Mouse (Mus musculus): Measurements from ENCODE around the gene Sec14l5. TPM values are rescaled to one million over a fixed set of nuclear protein-coding genes. Genes with fewer than 3 reads are reported as not detected.
"Not testable (repeated sequence)": the region's sequence is repeated elsewhere in the genome, so short reads cannot be mapped to it uniquely, and the experiment has no call there.

Sec14l5 gene
- polyA plus RNA-seq, 1 experiment from 2014 or later: 0.16 TPM

GRCm38 (mm10) chr16:5212150-5212549, 65.2 kb downstream of the Sec14l5 start:
- 83% methylated on average over 3 of the region's 3 CpGs for WGBS
- Histone ChIP-seq H3K4me3 (ENCODE audit: low read depth, low read length) (no peak overlapping the region), H3K36me3 (ENCODE audit: control insufficient read depth, insufficient read depth, low read length) (no peaks in the 10 kb centered on the region), H3K27ac (ENCODE audit: low read depth, low read length) (no peak overlapping the region), H3K9ac (ENCODE audit: low read length) (no peak overlapping the region), H3K27me3 (ENCODE audit: control insufficient read depth, insufficient read depth, low read length) (no peaks in the 10 kb centered on the region), H3K4me2 (ENCODE audit: low read depth, low read length, severe bottlenecking) (no peak overlapping the region), H3K4me1 (replicated peaks; ENCODE audit: control insufficient read depth, insufficient read depth, low read length) (no peaks in the 10 kb centered on the region), H3K9me3 (ENCODE audit: control insufficient read depth, low read length) (no peaks in the 10 kb centered on the region)
- ATAC-seq (replicated peaks; ENCODE audit: low FRiP score): no peak
- DNase-seq (ENCODE audit: low spot score): no peak

DNA sequence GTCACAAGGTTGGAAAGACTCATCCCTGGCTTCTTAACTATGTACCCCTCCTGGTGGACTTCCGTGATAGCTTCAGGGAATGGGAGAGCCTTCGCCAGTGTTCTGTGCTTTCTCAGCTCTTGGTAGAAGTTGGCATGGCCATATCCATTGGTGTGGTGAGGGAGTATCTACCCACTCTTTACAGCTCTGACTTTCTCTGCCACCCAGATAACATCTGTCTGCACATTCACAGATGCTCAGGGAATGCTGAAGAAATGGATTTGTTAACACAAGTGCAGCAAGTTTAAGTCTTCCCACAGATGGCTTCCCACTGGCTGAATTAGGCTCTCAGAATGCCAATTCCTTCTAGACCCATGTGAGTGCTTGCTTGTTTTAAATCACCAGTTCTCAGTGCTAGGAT, 67.2 kb downstream of the Sec14l5 start:
- H3K4me3 ChIP-seq (ENCODE audit: low read depth, low read length): no peak overlapping the region
- no peaks in the 10 kb centered on the region for H3K36me3 ChIP-seq (ENCODE audit: control insufficient read depth, insufficient read depth, low read length)
- H3K9ac ChIP-seq (ENCODE audit: low read length): no peak overlapping the region
- H3K4me1 ChIP-seq (replicated peaks; ENCODE audit: control insufficient read depth, insufficient read depth, low read length): no peaks in the 10 kb centered on the region
- ATAC-seq (replicated peaks; ENCODE audit: low FRiP score): no peak
- DNase-seq (ENCODE audit: low spot score): no peak
- 82% methylated on average over 2 of the region's 2 CpGs for WGBS
- no peaks in the 10 kb centered on the region for H3K9me3 ChIP-seq (ENCODE audit: control insufficient read depth, low read length)
- H3K27ac ChIP-seq (ENCODE audit: low read depth, low read length): no peak overlapping the region
- no peak overlapping the region for H3K4me2 ChIP-seq (ENCODE audit: low read depth, low read length, severe bottlenecking)
- no peaks in the 10 kb centered on the region for H3K27me3 ChIP-seq (ENCODE audit: control insufficient read depth, insufficient read depth, low read length)

- Histone ChIP-seq H3K9me3 (ENCODE audit: control insufficient read depth, low read length) (no peaks in the 10 kb centered on the region), H3K4me3 (ENCODE audit: low read depth, low read length) (no peak overlapping the region), H3K27me3 (ENCODE audit: control insufficient read depth, insufficient read depth, low read length) (no peaks in the 10 kb centered on the region), H3K36me3 (ENCODE audit: control insufficient read depth, insufficient read depth, low read length) (no peaks in the 10 kb centered on the region), H3K4me2 (ENCODE audit: low read depth, low read length, severe bottlenecking) (no peak overlapping the region), H3K4me1 (replicated peaks; ENCODE audit: control insufficient read depth, insufficient read depth, low read length) (no peaks in the 10 kb centered on the region), H3K27ac (ENCODE audit: low read depth, low read length) (no peak overlapping the region), H3K9ac (ENCODE audit: low read length) (no peak overlapping the region)
- 73% methylated on average over 6 of the region's 6 CpGs for WGBS
- DNase-seq (ENCODE audit: low spot score) (no peak), ATAC-seq (replicated peaks; ENCODE audit: low FRiP score) (no peak)
These were observed 69.8 kb downstream of the Sec14l5 start for GRCm38 (mm10) chr16:5216686-5217085.

DNA sequence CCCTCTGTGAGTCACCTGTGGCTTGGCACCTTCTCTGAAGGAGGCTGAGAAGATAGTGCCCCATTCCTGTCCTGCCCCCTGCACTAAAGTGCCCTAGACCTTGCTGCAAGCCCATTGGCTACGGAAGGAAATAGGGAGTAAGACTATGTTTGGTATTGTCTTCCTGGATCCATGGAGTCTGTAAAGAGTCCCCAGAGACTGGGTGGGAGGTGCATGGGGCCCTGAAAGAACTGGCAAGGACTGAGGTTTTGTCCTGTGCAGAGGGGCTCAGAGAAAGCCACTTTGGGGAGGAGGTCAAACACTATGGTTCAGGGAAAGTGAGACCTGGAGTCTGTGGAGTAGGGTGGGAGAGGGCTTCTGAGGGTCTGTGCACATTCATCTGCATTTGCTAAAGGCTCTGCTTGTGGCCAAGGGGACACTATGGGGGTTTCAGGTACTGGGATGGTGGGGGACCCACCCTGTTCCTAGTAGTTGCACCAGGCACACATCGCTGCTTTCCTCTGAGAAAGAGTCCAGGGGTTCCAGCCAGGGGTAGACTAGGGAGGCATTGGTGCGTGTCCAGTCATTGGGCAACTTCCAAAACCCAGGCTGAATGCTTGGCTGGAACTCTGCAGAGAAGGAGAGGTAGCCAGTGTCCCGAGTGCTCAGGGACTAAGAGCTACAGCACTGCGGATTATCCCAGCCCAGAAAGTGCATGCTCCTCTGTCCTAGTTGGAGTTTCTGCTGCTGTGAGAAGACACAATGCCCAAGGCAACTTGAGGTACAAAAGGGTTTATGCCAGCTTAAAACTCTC, 70.6 kb downstream of the Sec14l5 start:
- ATAC-seq (replicated peaks; ENCODE audit: low FRiP score): no peak
- Histone ChIP-seq H3K9ac (ENCODE audit: low read length) (no peak overlapping the region), H3K9me3 (ENCODE audit: control insufficient read depth, low read length) (no peaks in the 10 kb centered on the region), H3K27me3 (ENCODE audit: control insufficient read depth, insufficient read depth, low read length) (no peaks in the 10 kb centered on the region), H3K4me1 (replicated peaks; ENCODE audit: control insufficient read depth, insufficient read depth, low read length) (no peaks in the 10 kb centered on the region), H3K4me2 (ENCODE audit: low read depth, low read length, severe bottlenecking) (no peak overlapping the region), H3K4me3 (ENCODE audit: low read depth, low read length) (no peak overlapping the region), H3K36me3 (ENCODE audit: control insufficient read depth, insufficient read depth, low read length) (no peaks in the 10 kb centered on the region), H3K27ac (ENCODE audit: low read depth, low read length) (no peak overlapping the region)
- WGBS: 56% methylated on average over 5 of the region's 5 CpGs
- no peak for DNase-seq (ENCODE audit: low spot score)

DNA sequence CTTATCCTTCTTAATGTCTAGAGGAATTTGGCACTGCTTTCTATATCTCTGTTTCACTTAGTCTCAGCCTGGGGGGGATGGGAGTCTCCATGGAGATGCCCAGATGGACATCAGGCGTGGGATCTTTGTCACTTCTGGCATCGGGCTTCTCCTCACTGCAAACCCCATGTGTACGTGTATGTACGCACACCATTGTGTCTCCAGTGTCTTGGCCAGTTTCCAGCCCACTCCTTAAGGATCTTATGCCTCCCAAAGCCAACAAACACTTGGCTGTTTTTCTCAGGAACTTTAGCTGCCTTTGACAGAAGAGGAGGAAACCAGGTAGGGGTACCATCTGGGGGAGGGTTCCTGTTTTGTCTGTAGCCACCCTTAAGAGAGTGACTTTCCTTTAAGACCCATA, 74.5 kb downstream of the Sec14l5 start:
- H3K36me3 ChIP-seq (ENCODE audit: control insufficient read depth, insufficient read depth, low read length): no peaks in the 10 kb centered on the region
- WGBS: 82% methylated on average over 4 of the region's 4 CpGs
- no peak for ATAC-seq (replicated peaks; ENCODE audit: low FRiP score)

GRCm38 (mm10) chr16:5222140-5222539, 75.2 kb downstream of the Sec14l5 start, which contains the start of gene AU021092:
Gene AU021092 (minus strand): TSS chr16:5222299.
- DNase-seq (ENCODE audit: low spot score) (no peak), ATAC-seq (replicated peaks; ENCODE audit: low FRiP score) (no peak)
- Histone ChIP-seq H3K9ac (ENCODE audit: low read length) (no peak within 1 kb of the TSS), H3K27ac (ENCODE audit: low read depth, low read length) (no peak within 1 kb of the TSS; the same call in 1 of the 2 replicates), H3K9me3 (ENCODE audit: control insufficient read depth, low read length) (no peaks in the 10 kb centered on the region), H3K36me3 (ENCODE audit: control insufficient read depth, insufficient read depth, low read length) (no peaks in the 10 kb centered on the region), H3K4me2 (ENCODE audit: low read depth, low read length, severe bottlenecking) (no peak within 1 kb of the TSS), H3K4me3 (ENCODE audit: low read depth, low read length) (no peak within 1 kb of the TSS), H3K27me3 (ENCODE audit: control insufficient read depth, insufficient read depth, low read length) (no peaks in the 10 kb centered on the region), H3K4me1 (replicated peaks; ENCODE audit: control insufficient read depth, insufficient read depth, low read length) (no peaks in the 10 kb centered on the region)
- 68% methylated on average over 6 of the region's 6 CpGs for WGBS

More for the DNA sequence above, 74.5 kb downstream of the Sec14l5 start:
- Histone ChIP-seq H3K27ac (ENCODE audit: low read depth, low read length) (no peak overlapping the region), H3K9ac (ENCODE audit: low read length) (no peak overlapping the region), H3K9me3 (ENCODE audit: control insufficient read depth, low read length) (no peaks in the 10 kb centered on the region), H3K27me3 (ENCODE audit: control insufficient read depth, insufficient read depth, low read length) (no peaks in the 10 kb centered on the region), H3K4me2 (ENCODE audit: low read depth, low read length, severe bottlenecking) (no peak overlapping the region), H3K4me1 (replicated peaks; ENCODE audit: control insufficient read depth, insufficient read depth, low read length) (no peaks in the 10 kb centered on the region), H3K4me3 (ENCODE audit: low read depth, low read length) (no peak overlapping the region)
- DNase-seq (ENCODE audit: low spot score): no peak

DNA sequence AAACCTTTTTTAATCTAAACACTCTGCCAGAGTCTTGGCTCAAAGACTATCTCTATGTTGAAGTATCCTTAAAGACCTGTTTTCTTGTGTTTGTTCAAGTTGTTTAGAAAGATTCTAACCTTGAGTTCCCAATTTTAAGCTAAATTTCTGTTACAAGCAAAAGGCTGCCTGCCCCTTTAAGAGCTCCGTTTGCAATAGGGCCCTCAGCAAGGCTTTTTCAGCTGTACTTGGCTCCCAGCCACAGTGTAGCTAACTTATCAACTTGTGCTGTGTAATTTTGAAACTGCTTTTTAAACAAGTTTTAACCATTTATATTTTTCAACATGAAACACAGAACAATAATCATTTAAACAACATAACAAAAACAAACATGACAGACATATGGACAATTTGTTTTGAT, 79.6 kb downstream of the Sec14l5 start:
- H3K9me3 ChIP-seq (ENCODE audit: control insufficient read depth, low read length); H3K4me2 ChIP-seq (ENCODE audit: low read depth, low read length, severe bottlenecking); DNase-seq (ENCODE audit: low spot score); H3K4me3 ChIP-seq (ENCODE audit: low read depth, low read length); ATAC-seq (replicated peaks; ENCODE audit: low FRiP score); H3K27me3 ChIP-seq (ENCODE audit: control insufficient read depth, insufficient read depth, low read length); H3K36me3 ChIP-seq (ENCODE audit: control insufficient read depth, insufficient read depth, low read length); H3K4me1 ChIP-seq (replicated peaks; ENCODE audit: control insufficient read depth, insufficient read depth, low read length); H3K27ac ChIP-seq (ENCODE audit: low read depth, low read length); H3K9ac ChIP-seq (ENCODE audit: low read length): not testable (repeated sequence)
- WGBS: 10% methylated on average over 1 of the region's 1 CpGs

DNA sequence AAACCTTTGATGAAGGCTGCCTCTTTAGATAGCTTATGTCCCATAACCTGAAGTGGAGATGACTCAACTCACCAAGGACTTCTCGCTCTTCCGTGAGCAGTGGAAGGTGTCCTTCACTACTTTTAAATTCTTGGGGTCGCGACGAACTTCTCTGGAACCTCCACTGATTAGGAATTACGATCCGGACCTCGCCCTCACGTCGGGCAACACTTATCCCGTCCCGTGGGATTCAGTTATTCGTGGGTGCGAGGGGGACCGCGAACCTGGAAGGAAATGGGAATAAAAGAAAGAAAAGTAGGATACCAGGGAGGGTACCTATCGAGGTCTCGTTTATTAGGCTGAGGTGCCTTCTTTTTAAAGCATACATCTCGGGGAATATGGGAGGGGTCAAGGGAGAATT, 80.6 kb downstream of the Sec14l5 start:
- DNase-seq (ENCODE audit: low spot score); H3K4me2 ChIP-seq (ENCODE audit: low read depth, low read length, severe bottlenecking); H3K27me3 ChIP-seq (ENCODE audit: control insufficient read depth, insufficient read depth, low read length); H3K4me3 ChIP-seq (ENCODE audit: low read depth, low read length); H3K27ac ChIP-seq (ENCODE audit: low read depth, low read length); H3K4me1 ChIP-seq (replicated peaks; ENCODE audit: control insufficient read depth, insufficient read depth, low read length); H3K36me3 ChIP-seq (ENCODE audit: control insufficient read depth, insufficient read depth, low read length); H3K9me3 ChIP-seq (ENCODE audit: control insufficient read depth, low read length); H3K9ac ChIP-seq (ENCODE audit: low read length); ATAC-seq (replicated peaks; ENCODE audit: low FRiP score): not testable (repeated sequence)
- WGBS: 86% methylated on average over 19 of the region's 19 CpGs

GRCm38 (mm10) chr16:5228103-5228502, 81.2 kb downstream of the Sec14l5 start:
- ATAC-seq (replicated peaks; ENCODE audit: low FRiP score); DNase-seq (ENCODE audit: low spot score); H3K36me3 ChIP-seq (ENCODE audit: control insufficient read depth, insufficient read depth, low read length); H3K27ac ChIP-seq (ENCODE audit: low read depth, low read length); H3K9me3 ChIP-seq (ENCODE audit: control insufficient read depth, low read length); H3K4me1 ChIP-seq (replicated peaks; ENCODE audit: control insufficient read depth, insufficient read depth, low read length); H3K4me2 ChIP-seq (ENCODE audit: low read depth, low read length, severe bottlenecking); H3K27me3 ChIP-seq (ENCODE audit: control insufficient read depth, insufficient read depth, low read length); H3K9ac ChIP-seq (ENCODE audit: low read length); H3K4me3 ChIP-seq (ENCODE audit: low read depth, low read length): not testable (repeated sequence)
- 87% methylated on average over 3 of the region's 3 CpGs for WGBS
